Mouse (Mus musculus): ENCODE results near the gene Prelp.

Gene Prelp

DNA sequence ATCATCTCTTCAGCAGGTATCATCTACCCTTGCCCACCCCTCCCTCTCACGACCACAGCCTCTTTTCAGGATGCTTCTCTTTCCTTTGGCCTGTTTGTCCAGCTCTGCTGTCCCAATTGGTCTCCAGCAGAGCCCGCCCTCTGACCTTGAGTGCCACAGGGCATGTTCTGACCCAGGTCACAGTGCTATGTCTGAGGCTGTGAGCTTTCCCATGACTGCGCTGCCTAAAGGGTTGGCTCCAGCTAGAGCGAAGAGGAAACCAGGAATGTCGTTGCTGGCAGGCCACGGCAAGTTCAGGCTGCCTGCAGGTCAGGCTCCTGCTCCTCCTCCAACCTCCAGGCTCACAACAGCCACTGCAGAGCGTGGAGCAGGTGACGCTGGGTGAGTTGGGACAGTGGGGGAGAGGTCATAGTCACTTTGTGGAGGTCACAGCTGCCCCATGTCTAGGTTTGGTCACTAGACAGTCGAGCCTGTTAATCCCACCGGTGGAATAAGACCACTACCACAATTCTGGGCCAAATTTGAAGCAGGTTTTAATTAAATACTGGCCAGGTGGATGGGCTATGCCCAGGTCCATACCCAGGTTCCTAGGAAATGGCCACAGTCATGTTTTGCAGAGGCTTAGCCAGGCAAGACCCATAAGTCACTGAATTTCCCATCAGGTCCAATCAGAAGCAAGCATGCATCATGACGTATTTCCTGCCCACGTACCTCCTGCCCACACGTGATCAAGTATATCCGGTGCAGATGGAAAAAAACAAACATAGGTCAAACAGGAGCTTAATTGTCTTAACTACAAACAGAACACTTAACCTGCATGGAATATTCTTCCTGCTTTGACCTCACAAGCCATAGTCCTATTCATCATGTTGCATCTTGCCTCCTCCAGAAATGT lies 12.3 kb upstream of the Prelp start:
- DNase-seq = no peak

- no peak for DNase-seq
Measured at GRCm38 (mm10) chr1:133929980-133930379, 8.8 kb upstream of the Prelp start.

DNA sequence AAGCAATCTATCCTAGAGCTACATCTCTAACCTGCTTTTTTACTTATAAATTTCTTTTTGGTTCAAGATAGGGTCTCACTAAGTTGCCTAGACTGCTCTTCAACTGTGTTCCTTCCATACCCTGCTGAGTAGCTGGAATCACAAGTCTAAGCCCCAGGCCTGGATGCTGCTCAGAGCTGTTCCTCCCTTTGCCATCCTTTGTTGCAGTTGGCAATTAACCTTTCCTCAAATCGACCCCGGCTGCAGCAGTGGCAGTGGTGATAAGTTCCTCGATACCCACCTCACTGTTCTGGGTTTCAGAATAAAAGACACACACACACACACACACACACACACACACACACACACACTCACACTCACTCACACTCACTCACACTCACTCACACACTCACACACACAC lies 4.0 kb upstream of the Prelp start:
- DNase-seq = no peak

DNA sequence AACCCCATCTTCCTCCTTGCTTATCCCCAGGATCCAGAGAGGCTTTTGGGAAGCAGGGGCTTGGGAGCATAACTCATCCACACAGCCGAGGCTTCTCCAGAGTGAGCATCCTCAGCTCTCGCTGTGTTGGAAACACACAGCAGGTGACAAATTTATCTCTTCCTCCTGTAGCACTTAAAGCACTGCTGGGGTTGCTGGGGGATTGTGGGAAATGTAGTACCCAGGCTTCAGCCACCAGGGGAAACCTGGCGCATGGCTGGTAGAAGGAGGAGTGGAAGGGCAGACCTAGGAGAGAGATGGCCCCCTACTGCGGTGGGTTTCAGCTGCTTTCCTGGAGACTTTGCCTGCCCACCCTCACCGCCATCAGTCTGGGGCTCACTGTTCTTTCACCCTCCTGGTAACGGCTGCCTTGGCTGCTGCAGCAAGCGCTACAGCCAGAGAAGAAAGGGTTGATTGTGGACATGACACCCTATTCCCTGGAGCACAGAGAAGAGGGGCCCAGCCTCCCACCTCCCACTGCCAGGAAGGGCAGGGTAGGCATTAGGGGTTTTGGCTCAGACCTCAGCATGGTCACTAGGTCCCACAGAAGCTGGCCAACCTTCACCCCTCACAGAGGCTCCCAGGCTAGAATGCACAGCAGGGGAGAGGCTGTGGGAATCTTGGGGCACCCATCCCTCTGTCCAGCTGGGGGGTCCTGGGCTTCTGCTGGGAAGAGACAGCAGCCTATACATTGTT lies 3.1 kb upstream of the Prelp start:
- peak; percentile 70 for DNase-seq

GRCm38 (mm10) chr1:133923071-133923470 lies 1.9 kb upstream of the Prelp start:
- DNase-seq = no peak

GRCm38 (mm10) chr1:133920876-133921275 lies 338 bp downstream of the Prelp start:
- DNase-seq = no peak

- no peak for DNase-seq
Measured at GRCm38 (mm10) chr1:133920401-133920800, 813 bp downstream of the Prelp start.

DNA sequence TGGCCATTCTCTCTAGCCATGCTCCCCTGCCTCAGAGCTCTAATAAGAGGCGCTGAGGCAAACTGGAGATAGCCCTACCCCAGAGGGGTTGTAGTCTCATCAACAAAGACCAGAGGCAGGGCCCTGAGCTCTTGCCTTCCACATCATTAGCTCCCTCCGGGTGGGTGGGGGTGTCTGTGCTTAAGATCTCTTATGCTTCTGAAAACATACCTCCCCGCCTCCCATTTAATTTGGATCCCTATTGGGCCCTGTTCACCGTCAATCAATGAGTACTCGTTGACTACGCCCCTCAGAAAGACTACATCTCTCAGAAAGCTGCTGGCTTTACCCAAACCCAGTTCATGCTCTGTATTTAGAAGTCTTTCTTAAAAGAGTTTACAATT lies 3.1 kb downstream of the Prelp start:
- no peak for DNase-seq

- DNase-seq = no peak
Measured at GRCm38 (mm10) chr1:133917456-133918087, 3.6 kb downstream of the Prelp start.

DNA sequence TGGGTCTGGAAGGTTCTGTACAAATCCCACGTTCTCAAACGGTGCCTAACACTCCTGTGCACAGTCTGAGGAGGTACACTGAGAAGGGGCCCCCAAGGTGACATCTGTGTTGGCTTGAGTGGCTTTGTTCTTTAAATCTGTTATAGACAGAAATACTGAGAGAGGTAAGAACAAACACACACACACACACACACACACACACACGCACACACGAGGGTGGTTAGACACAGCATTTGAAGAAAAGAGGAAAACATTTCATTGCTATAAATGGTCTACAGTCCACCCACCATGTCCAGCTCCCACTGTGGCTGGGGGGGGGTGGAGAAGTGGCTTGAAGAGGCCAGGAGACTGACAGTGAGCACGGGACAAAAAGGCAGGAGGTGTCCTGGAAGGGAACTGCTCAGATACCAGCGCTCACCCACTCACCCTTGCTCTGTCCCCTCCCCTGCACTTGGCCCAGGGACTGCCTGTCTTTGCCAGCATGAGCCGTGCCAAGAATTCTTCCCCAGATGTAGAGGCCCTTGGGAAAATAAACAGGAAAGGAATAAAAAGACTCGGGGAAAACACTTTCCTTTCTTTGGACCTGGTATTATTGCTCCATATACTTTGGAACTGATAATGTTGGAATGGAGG lies 5.4 kb downstream of the Prelp start:
- DNase-seq = peak; percentile 77

DNA sequence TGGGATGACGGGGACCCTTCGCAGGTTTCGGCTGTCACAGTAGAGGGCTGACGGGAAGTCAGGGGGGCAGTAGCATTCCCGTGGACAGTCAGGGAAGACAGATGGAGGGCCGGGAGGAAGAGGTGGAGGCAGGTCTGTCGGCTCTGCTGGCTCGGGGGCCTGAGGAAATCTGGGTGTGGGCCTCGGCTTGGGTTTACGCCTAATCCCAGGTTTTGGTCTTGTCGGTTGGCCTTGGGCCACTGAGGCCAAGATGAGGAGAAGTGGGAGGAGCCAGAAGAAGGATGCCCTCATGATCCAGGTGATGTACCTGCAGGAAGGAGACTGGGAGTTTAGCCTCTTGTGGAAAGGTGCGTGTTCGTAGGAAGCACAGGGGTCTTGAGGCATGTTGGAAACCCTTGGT lies 6.1 kb downstream of the Prelp start:
- no peak for DNase-seq

- DNase-seq = no peak
Measured at GRCm38 (mm10) chr1:133913018-133913417, 8.2 kb downstream of the Prelp start.

DNA sequence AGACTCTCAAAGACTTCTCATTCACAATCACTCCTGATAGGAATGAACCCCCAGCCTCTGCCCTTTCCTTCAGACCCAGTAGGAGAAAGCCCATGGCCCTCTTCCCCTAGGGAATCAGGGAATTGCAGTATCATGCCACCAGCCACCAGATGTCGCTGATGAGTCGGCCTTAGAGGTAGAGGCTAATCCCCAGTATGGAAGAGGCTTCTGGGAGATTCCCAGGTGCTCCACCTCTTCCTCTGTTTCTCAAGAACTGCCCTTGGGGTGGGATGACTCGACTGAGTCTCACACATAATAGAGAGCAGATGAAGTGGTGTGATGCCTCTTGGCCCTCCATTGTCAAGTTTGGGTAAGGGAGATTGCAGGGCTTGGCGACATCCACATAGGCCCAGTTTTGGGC lies 9.8 kb downstream of the Prelp start:
- DNase-seq = peak; percentile 65

DNA sequence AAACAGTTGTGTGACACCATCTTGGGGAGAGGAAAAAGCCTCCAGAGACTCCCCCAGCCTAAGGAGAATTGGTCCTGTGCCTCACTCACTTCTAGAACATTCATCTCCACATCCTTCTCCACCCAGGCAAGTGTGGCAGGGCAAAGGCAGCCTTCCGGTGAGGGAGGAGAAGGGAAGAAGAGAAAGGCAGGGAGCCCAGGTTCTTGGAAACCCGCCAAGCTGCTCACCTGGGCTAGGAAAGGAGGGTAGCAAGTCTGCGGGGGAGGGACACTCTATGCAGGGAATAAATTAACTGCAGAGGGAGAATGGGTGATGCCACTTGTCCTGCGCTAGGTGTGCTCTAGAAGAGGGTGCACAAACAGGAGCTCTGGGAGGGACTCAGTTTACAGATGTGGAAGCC lies 10.2 kb downstream of the Prelp start:
- no peak for DNase-seq

DNA sequence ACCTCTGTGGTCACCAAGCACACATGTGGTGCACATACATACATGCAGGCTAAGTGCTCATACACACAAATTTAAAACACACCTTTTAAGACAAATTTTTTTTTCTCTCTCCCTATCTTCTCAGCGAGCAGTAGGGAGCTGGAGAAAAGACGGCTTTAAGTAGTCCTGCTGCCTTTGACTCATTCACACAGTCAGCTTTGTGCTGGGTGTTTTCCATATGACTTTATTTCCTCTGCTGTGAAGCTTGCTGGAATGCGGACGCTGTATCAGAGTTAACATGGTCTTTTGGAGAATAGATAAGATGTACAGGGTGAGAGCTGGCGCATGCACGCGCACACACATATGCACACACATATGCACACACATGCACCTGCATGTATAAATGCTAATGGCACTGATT lies 11.1 kb downstream of the Prelp start:
- no peak for DNase-seq

DNA sequence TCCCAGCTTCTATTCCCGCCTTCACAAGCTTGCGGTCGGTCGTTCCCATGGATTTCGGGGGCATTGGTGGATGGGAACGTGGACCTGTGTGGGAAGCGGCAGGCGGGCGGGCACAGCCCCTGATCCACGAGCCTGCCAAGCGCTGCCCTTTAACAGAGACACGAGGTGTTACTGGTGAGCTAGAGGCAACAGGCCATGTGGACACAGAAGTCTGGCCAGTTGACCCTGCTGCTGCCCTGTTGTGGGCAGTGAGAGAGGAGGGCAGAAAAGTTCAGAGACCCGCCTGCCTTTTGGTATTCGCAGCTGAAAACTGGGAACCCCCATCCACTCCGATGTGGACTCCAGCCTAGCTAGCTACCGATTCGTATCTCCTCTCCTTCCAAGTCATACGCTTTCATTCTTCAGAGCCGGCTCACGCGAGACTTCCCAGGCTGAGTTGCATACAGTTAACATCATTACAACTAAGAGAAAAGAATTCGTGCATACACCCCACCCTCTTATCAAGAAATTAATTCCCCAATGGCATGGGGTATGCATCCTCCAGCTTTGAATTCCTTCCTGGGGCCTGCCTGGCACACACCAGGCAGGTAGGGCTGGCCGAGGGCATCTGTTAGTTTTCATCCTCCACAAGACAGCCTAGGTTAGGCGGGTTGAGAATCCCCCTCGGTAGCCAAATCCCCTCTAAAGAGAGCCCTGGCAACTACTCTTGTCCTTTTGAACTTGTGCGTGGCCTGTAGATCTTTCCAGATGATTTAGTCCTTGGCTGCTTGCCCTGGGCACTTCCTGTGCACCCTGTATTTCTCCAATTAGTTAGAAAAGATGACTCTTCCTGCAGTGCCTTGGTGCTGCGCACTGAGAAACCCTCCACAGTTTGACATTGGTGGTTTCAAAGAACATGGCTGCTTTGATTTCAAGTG lies 12.3 kb downstream of the Prelp start:
- DNase-seq = peak; percentile 59

DNA sequence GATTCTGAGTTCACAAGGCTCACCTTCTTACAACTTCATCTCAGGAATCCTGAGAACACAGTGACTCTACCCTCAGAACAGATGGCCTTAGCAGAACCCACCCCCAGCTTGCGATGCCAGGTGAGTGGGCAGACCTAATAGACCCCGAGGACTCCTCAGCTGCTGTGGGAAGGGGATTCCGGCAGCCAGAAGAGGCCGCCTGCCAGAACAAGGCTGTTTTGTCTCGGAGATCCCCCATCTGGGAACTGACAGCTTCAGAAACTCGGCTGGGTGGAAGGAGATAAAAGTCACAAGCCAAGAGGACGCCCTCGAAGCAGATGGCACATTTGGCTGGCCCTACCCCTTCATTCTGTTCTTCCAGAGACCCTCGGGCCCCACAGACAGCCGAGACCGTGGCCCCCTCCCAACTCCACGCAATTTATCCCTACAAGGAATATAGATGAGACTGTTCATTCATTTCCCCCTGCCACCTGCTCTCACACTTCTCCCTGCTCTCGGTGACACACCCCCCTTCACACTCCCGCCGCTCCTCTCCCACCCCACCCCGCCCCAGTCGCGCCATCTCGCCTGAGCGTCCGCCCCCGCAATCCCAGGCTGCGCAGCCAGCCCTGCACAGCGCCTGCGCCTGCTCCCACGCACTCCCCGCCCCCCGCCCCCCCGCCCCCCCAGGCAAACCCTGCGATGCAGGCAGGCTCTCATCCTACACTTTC lies 13.1 kb downstream of the Prelp start, which contains the start of gene Optc:
Gene Optc (minus strand): TSS at position 51 of the 710 bp plus-strand sequence.
- DNase-seq = peak; percentile 79

DNA sequence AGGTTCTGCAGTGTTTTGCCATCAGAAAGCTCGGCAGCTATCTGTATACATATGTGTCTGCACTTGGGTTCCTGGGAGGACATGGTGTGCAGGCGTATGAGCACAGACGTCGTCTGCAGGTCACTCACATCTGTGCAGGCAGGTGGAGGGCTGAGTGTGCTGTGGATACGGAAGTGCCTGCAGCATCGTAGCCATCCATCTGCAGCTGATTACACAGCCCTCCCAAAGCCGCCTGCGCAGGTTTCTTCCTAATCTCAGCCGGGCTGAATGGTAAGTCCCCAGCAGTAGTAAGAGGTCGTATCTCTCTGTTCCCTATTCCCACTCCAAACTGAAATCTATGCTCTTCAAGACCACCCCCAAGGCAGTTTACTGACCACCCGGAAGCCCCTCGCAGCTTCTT lies 14.8 kb downstream of the Prelp start:
- no peak for DNase-seq

GRCm38 (mm10) chr1:133900825-133901224 lies 20.4 kb downstream of the Prelp start:
- no peak for DNase-seq

GRCm38 (mm10) chr1:133899043-133899542 lies 22.1 kb downstream of the Prelp start:
- no peak for DNase-seq

- DNase-seq = peak; percentile 63
Measured at GRCm38 (mm10) chr1:133897293-133897692, 23.9 kb downstream of the Prelp start.
